Mouse (Mus musculus) E14TG2a.4 (cell line): ENCODE results near the gene Chuk.
"Not testable (repeated sequence)": the region's sequence is repeated elsewhere in the genome, so short reads cannot be mapped to it uniquely, and the experiment has no call there.

ENCODE experiments used
- H3K27me3 ChIP-seq: 2 replicates; pipeline ENCODE4 v1.6.1; 2014; ENCODE audit warnings: low read length, control low read depth; ENCODE audit not compliant: insufficient read depth
- H3K36me3 ChIP-seq: 2 replicates; pipeline ENCODE4 v1.6.1; 2014; ENCODE audit warnings: low read length, control low read depth; ENCODE audit not compliant: insufficient read depth
- H3K4me1 ChIP-seq: replicated peaks from 2 replicates; pipeline ENCODE4 v1.6.1; 2014; ENCODE audit warnings: low read depth, low read length, control low read depth
- H3K4me3 ChIP-seq: replicated peaks from 2 replicates; pipeline ENCODE4 v1.5.1; 2014; ENCODE audit warnings: mild to moderate bottlenecking, low read length
- H3K9me3 ChIP-seq: 2 replicates; pipeline ENCODE4 v1.6.1; 2014; ENCODE audit warnings: low read length, control low read depth
- CTCF ChIP-seq: conservative IDR thresholded peaks from 2 replicates; pipeline ENCODE4 v1.5.1; 2014; ENCODE audit warnings: low read length
- NANOG ChIP-seq: IDR thresholded peaks from 2 replicates; pipeline ENCODE4 v1.6.1; 2014; ENCODE audit warnings: borderline replicate concordance, low read length, mixed read lengths
- POU5F1 ChIP-seq: IDR thresholded peaks from 2 replicates; pipeline ENCODE4 v1.6.1; 2014; ENCODE audit warnings: low read length, borderline replicate concordance

The Chuk gene

GRCm38 (mm10) chr19:44144366-44144765, 37.1 kb upstream of the Chuk start:
- H3K36me3 ChIP-seq, result peaks cover 48% of the 10 kb centered on the region

GRCm38 (mm10) chr19:44135960-44136485, 28.7 kb upstream of the Chuk start:
- Histone ChIP-seq H3K27me3 (no peaks in the 10 kb centered on the region), H3K4me3 (peak overlapping the region; percentile 95), H3K36me3 (peaks cover 55% of the 10 kb centered on the region)

More at GRCm38 (mm10) chr19:44144366-44144765, 37.1 kb upstream of the Chuk start:
- Histone ChIP-seq H3K27me3 (peaks cover 8% of the 10 kb centered on the region; the same call in 1 of the 2 replicates), H3K4me3 (no peak overlapping the region), H3K9me3 (no peaks in the 10 kb centered on the region), H3K4me1 (peaks cover 13% of the 10 kb centered on the region)
- TF ChIP-seq POU5F1 (no peak), CTCF (no peak), NANOG (no peak)

GRCm38 (mm10) chr19:44135072-44135959, 28.0 kb upstream of the Chuk start, which contains the start of gene Cwf19l1:
Gene Cwf19l1 (minus strand): TSS chr19:44135876.
- Histone ChIP-seq H3K36me3 (peaks cover 57% of the 10 kb centered on the region), H3K4me1 (peaks cover 17% of the 10 kb centered on the region), H3K4me3 (peak within 1 kb of the TSS; percentile 95), H3K27me3 (no peaks in the 10 kb centered on the region), H3K9me3 (no peaks in the 10 kb centered on the region)
- TF ChIP-seq CTCF, result no peak
- no peak for TF ChIP-seq NANOG

More at GRCm38 (mm10) chr19:44135960-44136485, 28.7 kb upstream of the Chuk start:
- no peak for TF ChIP-seq POU5F1
- no peak for TF ChIP-seq CTCF
- TF ChIP-seq NANOG, result no peak
- H3K4me1 ChIP-seq, result peaks cover 17% of the 10 kb centered on the region
- no peaks in the 10 kb centered on the region for H3K9me3 ChIP-seq

GRCm38 (mm10) chr19:44132917-44133316, 25.6 kb upstream of the Chuk start:
- H3K27me3 ChIP-seq, result no peaks in the 10 kb centered on the region
- TF ChIP-seq NANOG (no peak), POU5F1 (no peak), CTCF (no peak)
- no peak overlapping the region for H3K4me3 ChIP-seq
- H3K4me1 ChIP-seq, result peaks cover 17% of the 10 kb centered on the region
- peaks cover 56% of the 10 kb centered on the region for H3K36me3 ChIP-seq
- H3K9me3 ChIP-seq, result no peaks in the 10 kb centered on the region

GRCm38 (mm10) chr19:44128560-44128959, 21.3 kb upstream of the Chuk start:
- peaks cover 91% of the 10 kb centered on the region for H3K36me3 ChIP-seq
- no peak overlapping the region for H3K4me3 ChIP-seq
- no peaks in the 10 kb centered on the region for H3K9me3 ChIP-seq
- H3K4me1 ChIP-seq, result no peaks in the 10 kb centered on the region
- no peak for TF ChIP-seq CTCF
- H3K27me3 ChIP-seq, result no peaks in the 10 kb centered on the region

- no peaks in the 10 kb centered on the region for H3K9me3 ChIP-seq
- no peak overlapping the region for H3K4me3 ChIP-seq
- no peak for TF ChIP-seq CTCF
- TF ChIP-seq NANOG, result no peak
- no peak for TF ChIP-seq POU5F1
- H3K4me1 ChIP-seq, result no peaks in the 10 kb centered on the region
- peaks cover 93% of the 10 kb centered on the region for H3K36me3 ChIP-seq
- H3K27me3 ChIP-seq, result no peaks in the 10 kb centered on the region
These were observed 20.6 kb upstream of the Chuk start for GRCm38 (mm10) chr19:44127729-44128497.

GRCm38 (mm10) chr19:44121137-44121536, 13.9 kb upstream of the Chuk start:
- H3K9me3 ChIP-seq, result no peaks in the 10 kb centered on the region
- H3K4me1 ChIP-seq, result peaks cover 3% of the 10 kb centered on the region
- no peak overlapping the region for H3K4me3 ChIP-seq

GRCm38 (mm10) chr19:44120686-44121085, 13.4 kb upstream of the Chuk start:
- not testable (repeated sequence) for H3K9me3 ChIP-seq, H3K4me3 ChIP-seq, H3K4me1 ChIP-seq, H3K27me3 ChIP-seq
- peaks cover 95% of the 10 kb centered on the region for H3K36me3 ChIP-seq

More at GRCm38 (mm10) chr19:44121137-44121536, 13.9 kb upstream of the Chuk start:
- no peaks in the 10 kb centered on the region for H3K27me3 ChIP-seq
- TF ChIP-seq NANOG, result no peak
- TF ChIP-seq POU5F1, result no peak
- TF ChIP-seq CTCF, result no peak
- peaks cover 95% of the 10 kb centered on the region for H3K36me3 ChIP-seq
